ENCODE assay signal across 8 mouse cellular contexts in genomic region chr5:150262046-150262716, GRCm38 (mm10).
A peak's percentile ranks its signal among the peaks of the same experiment; 100 is the strongest.
DNase-seq lines count a peak whose midpoint lies in the region; ATAC-seq and TF ChIP-seq lines count a peak whose summit lies in the region.

No protein-coding gene starts in this region.

- WGBS in kidney, postnatal 0 days: 61% methylated on average over 16 of the region's 16 CpGs
- 68% methylated on average over 16 of the region's 16 CpGs for WGBS in stomach, postnatal 0 days

- no peak for TF ChIP-seq EP300 in stomach, postnatal 0 days (optimal IDR thresholded peaks at IDR 0.05)

- no peaks in the 10 kb centered on the region for H3K36me3 ChIP-seq in kidney, postnatal 0 days (ENCODE audit: insufficient read depth, low read length)
- no peaks in the 10 kb centered on the region for H3K36me3 ChIP-seq in stomach, postnatal 0 days (ENCODE audit: control insufficient read depth, insufficient read depth, low read length)

- peak overlapping the region; percentile 24 for H3K4me3 ChIP-seq in gastrocnemius, adult 2 months
- no peak overlapping the region for H3K4me3 ChIP-seq in kidney, postnatal 0 days (replicated peaks; ENCODE audit: low read depth, low read length)
- H3K4me3 ChIP-seq in stomach, postnatal 0 days (ENCODE audit: low read depth, low read length): no peak overlapping the region

- no peaks in the 10 kb centered on the region for H3K27me3 ChIP-seq in kidney, postnatal 0 days (ENCODE audit: insufficient read depth, low read length)
- no peaks in the 10 kb centered on the region for H3K27me3 ChIP-seq in stomach, postnatal 0 days (ENCODE audit: control insufficient read depth, insufficient read depth, low read length)

- H3K9ac ChIP-seq in kidney, postnatal 0 days (ENCODE audit: low read depth, low read length): no peak overlapping the region
- 0 out of 2 replicates have a peak overlapping the region, but pooled peaks have one; percentile 13 for H3K9ac ChIP-seq in stomach, postnatal 0 days (ENCODE audit: low read length)

- 0 out of 2 replicates have a peak, but pooled peaks have one; percentile 27 for ATAC-seq in kidney, postnatal 0 days (replicated peaks; ENCODE audit: low FRiP score, low read depth)
- peak; percentile 51; the same call in 1 of the 2 replicates for ATAC-seq in stomach, postnatal 0 days (ENCODE audit: low FRiP score, low TSS enrichment)

- no peak for TF ChIP-seq CTCF in gastrocnemius, adult 2 months (IDR thresholded peaks at IDR 0.05)
- TF ChIP-seq CTCF in kidney, postnatal 0 days (IDR thresholded peaks at IDR 0.05; ENCODE audit: low read depth): no peak
- no peak for TF ChIP-seq CTCF in stomach, postnatal 0 days (IDR thresholded peaks at IDR 0.05; ENCODE audit: low read depth)

- peak overlapping the region; percentile 79 for H3K4me2 ChIP-seq in kidney, postnatal 0 days (ENCODE audit: low read length)
- peak overlapping the region; percentile 8 for H3K4me2 ChIP-seq in stomach, postnatal 0 days (replicated peaks; ENCODE audit: low read depth)

- peaks cover 21% of the 10 kb centered on the region; the same call in 1 of the 2 replicates for H3K4me1 ChIP-seq in kidney, postnatal 0 days (replicated peaks; ENCODE audit: insufficient read depth, low read length)
- 0 out of 2 replicates have a peak, but pooled peaks cover 8% of the 10 kb centered on the region for H3K4me1 ChIP-seq in stomach, postnatal 0 days (replicated peaks; ENCODE audit: control insufficient read depth, insufficient read depth)

- H3K9me3 ChIP-seq in kidney, postnatal 0 days (replicated peaks; ENCODE audit: low read length): no peaks in the 10 kb centered on the region
- no peaks in the 10 kb centered on the region for H3K9me3 ChIP-seq in stomach, postnatal 0 days (ENCODE audit: control insufficient read depth, low read length)

- peak overlapping the region; percentile 56 for H3K27ac ChIP-seq in gastrocnemius, adult 2 months
- H3K27ac ChIP-seq in kidney, postnatal 0 days: no peak overlapping the region
- peak overlapping the region; percentile 24; the same call in 1 of the 2 replicates for H3K27ac ChIP-seq in stomach, postnatal 0 days (replicated peaks)

- no peak for DNase-seq in gastrocnemius, adult 2 months
- DNase-seq in gastrocnemius, postnatal 36 days: no peak
- DNase-seq in urinary bladder, postnatal 14 days (ENCODE audit: low spot score): peak; percentile 50
- no peak for DNase-seq in urinary bladder, postnatal 10 days (ENCODE audit: low spot score)
- DNase-seq in kidney, postnatal 0 days (ENCODE audit: low spot score): peak; percentile 29
- DNase-seq in stomach, postnatal 0 days (ENCODE audit: low spot score): peak; percentile 54
- DNase-seq in gastrocnemius, postnatal 4 days (ENCODE audit: low spot score in 2 of 2): no peak
- DNase-seq in frontal cortex, postnatal 10 days (ENCODE audit: low spot score in 2 of 2): no peak

- intact Hi-C loops in gastrocnemius, adult 2 months (cut with DNase I): no loop called here
- intact Hi-C loops in gastrocnemius, postnatal 36 days (cut with DNase I): no loop called here

Comparison
In these comparisons a context has a peak if more than half of its experiments do, and no peak if none do; other contexts are left out.
1. DNase-seq: peak in urinary bladder, postnatal 14 days (single experiment), kidney, postnatal 0 days (single experiment) and stomach, postnatal 0 days (single experiment); none in gastrocnemius, adult 2 months (single experiment), gastrocnemius, postnatal 36 days (0 of 2), urinary bladder, postnatal 10 days (single experiment), gastrocnemius, postnatal 4 days (0 of 2) and frontal cortex, postnatal 10 days (0 of 2).